Mouse (Mus musculus) hindbrain, embryonic 15.5 days (tissue): ENCODE measurements at regions not wholly inside any gene's neighbourhood (a gene's known extent, or its start where the extent isn't known, plus 50 kb on each side); places are given as distances from the start of the nearest gene placed in this dataset.

Source experiments
- ATAC-seq: fragments of 200-750 bp; cut with Nextera tagmentation; 2 replicates; pipeline ENCODE4 v1.8.0; 2017; ENCODE audit warnings: low read depth, moderate number of reproducible peaks, moderate TSS enrichment; ENCODE audit not compliant: low FRiP score
- H3K27ac ChIP-seq: fragments of 300-500 bp; sonication (generic); replicated peaks from 2 replicates; pipeline ENCODE4 v1.5.1; 2015; ENCODE audit warnings: mild to moderate bottlenecking, inconsistent platforms
- H3K27me3 ChIP-seq: fragments of 300-500 bp; sonication (generic); 2 replicates; pipeline ENCODE4 v1.6.1; 2015; ENCODE audit warnings: control low read depth, inconsistent platforms
- H3K36me3 ChIP-seq: fragments of 300-500 bp; sonication (generic); 2 replicates; pipeline ENCODE4 v1.6.1; 2015; ENCODE audit warnings: control low read depth, inconsistent platforms
- H3K4me1 ChIP-seq: fragments of 300-500 bp; sonication (generic); replicated peaks from 2 replicates; pipeline ENCODE4 v1.6.1; 2015; ENCODE audit warnings: control low read depth, inconsistent platforms
- H3K4me2 ChIP-seq: fragments of 300-500 bp; sonication (generic); 2 replicates; pipeline ENCODE4 v1.6.1; 2015; ENCODE audit warnings: moderate library complexity, mild to moderate bottlenecking, inconsistent platforms
- H3K4me3 ChIP-seq: fragments of 300-500 bp; sonication (generic); 2 replicates; pipeline ENCODE4 v1.5.1; 2015; ENCODE audit warnings: mild to moderate bottlenecking, inconsistent platforms
- H3K9ac ChIP-seq: fragments of 300-500 bp; sonication (generic); 2 replicates; pipeline ENCODE4 v1.6.1; 2015; ENCODE audit warnings: inconsistent platforms
- H3K9me3 ChIP-seq: fragments of 300-500 bp; sonication (generic); 2 replicates; pipeline ENCODE4 v1.6.1; 2016; ENCODE audit warnings: control low read depth, inconsistent platforms
- WGBS: fragments of 180-500 bp; shearing (Covaris S2); methylation state at CpG from one replicate; pipeline ENCODE4 v1.1.7; 2015; 5-methylcytosine and 5-hydroxymethylcytosine counted together

- 56% methylated on average over 6 of the region's 6 CpGs for WGBS
- no peak overlapping the region for H3K4me3 ChIP-seq
- no peak overlapping the region for H3K27ac ChIP-seq
- peak; percentile 65 for ATAC-seq
- no peaks in the 10 kb centered on the region for H3K27me3 ChIP-seq
- H3K9ac ChIP-seq, result no peak overlapping the region
- H3K4me1 ChIP-seq, result no peaks in the 10 kb centered on the region
- H3K9me3 ChIP-seq, result no peaks in the 10 kb centered on the region
- no peaks in the 10 kb centered on the region for H3K36me3 ChIP-seq
- H3K4me2 ChIP-seq, result no peak overlapping the region
These were observed 381.9 kb upstream of the Rack1 start for GRCm38 (mm10) chr11:48418066-48418756.

DNA sequence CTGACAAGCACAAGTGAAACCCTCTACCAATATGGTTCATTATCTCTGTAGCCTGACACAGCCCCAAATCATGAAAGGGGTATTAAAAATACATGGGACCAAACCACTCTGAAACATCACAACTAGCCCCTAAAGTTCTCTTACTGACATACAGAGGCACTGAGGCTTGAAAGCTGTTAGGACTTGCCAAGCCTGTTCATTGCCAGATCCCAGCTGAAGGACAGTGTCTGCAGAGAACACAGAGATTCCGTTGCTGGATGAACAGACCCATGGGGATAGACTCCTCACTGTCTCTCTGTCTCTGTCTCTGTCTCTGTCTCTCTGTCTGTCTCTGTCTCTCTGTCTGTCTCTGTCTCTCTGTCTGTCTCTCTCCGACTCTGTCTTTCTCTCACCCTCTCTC lies 382.5 kb upstream of the Rack1 start:
- H3K4me2 ChIP-seq, result no peak overlapping the region
- H3K9me3 ChIP-seq, result no peaks in the 10 kb centered on the region
- H3K4me3 ChIP-seq, result no peak overlapping the region
- H3K4me1 ChIP-seq, result no peaks in the 10 kb centered on the region
- H3K9ac ChIP-seq, result no peak overlapping the region
- no peak for ATAC-seq
- H3K27ac ChIP-seq, result no peak overlapping the region
- no peaks in the 10 kb centered on the region for H3K36me3 ChIP-seq
- WGBS, result 57% methylated on average over 2 of the region's 2 CpGs
- no peaks in the 10 kb centered on the region for H3K27me3 ChIP-seq

GRCm38 (mm10) chr11:48398032-48398431 lies 402.1 kb upstream of the Rack1 start:
- no peak overlapping the region for H3K4me2 ChIP-seq
- no peaks in the 10 kb centered on the region for H3K27me3 ChIP-seq
- no peak overlapping the region for H3K9ac ChIP-seq
- 58% methylated on average over 2 of the region's 2 CpGs for WGBS
- no peak overlapping the region for H3K27ac ChIP-seq
- H3K9me3 ChIP-seq, result no peaks in the 10 kb centered on the region
- no peak for ATAC-seq
- H3K4me3 ChIP-seq, result no peak overlapping the region
- no peaks in the 10 kb centered on the region for H3K4me1 ChIP-seq
- H3K36me3 ChIP-seq, result no peaks in the 10 kb centered on the region

DNA sequence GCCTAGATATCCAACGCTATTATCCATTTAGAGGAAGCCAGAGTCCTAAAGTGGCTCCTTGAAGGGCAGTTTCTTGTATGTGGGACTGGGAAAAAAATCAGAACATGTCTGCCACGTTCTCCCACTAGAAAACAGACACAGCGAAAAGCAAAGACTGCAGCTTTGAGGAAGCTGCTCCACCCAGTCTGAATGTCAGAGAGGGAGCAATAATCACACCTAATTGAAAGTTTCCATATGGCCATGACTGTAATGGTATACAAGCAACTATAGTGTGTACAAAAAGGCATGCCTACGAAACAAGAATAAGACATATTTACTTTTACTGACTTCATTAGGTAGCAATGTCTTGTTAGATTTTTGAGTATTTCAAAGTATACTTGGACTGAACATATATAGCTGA lies 392.7 kb upstream of the Sgcd start:
- Histone ChIP-seq H3K27me3 (no peaks in the 10 kb centered on the region), H3K4me1 (no peaks in the 10 kb centered on the region), H3K27ac (no peak overlapping the region), H3K9ac (no peak overlapping the region), H3K4me3 (no peak overlapping the region), H3K4me2 (no peak overlapping the region), H3K9me3 (no peaks in the 10 kb centered on the region), H3K36me3 (no peaks in the 10 kb centered on the region)
- ATAC-seq, result no peak
- WGBS, result 84% methylated on average over 4 of the region's 4 CpGs

DNA sequence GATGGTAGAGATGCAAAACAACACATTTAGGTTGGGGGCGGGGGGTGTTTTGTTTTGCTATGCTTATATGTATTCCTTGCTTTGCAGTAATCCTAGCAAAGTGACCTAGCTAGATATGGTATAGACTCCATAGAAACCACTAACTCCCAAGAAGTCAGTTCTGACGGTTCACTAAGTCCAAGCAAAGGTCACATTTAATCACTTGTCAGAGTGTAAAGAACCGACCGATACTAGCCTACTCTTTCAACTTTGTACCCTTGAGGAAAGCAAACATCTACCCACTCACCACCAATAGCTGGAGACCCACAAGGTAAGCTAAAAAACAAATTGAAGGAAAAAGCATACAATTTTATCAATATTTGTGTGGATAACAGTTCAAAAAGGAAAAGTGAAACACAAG lies 389.3 kb upstream of the Sgcd start:
- Histone ChIP-seq H3K36me3 (no peaks in the 10 kb centered on the region), H3K27me3 (no peaks in the 10 kb centered on the region), H3K4me1 (no peaks in the 10 kb centered on the region), H3K4me2 (no peak overlapping the region), H3K4me3 (no peak overlapping the region), H3K9me3 (no peaks in the 10 kb centered on the region), H3K27ac (no peak overlapping the region), H3K9ac (no peak overlapping the region)
- no peak for ATAC-seq
- 46% methylated on average over 4 of the region's 4 CpGs for WGBS

- H3K27me3 ChIP-seq, result no peaks in the 10 kb centered on the region
- no peaks in the 10 kb centered on the region for H3K9me3 ChIP-seq
- no peak overlapping the region for H3K9ac ChIP-seq
- no peak overlapping the region for H3K27ac ChIP-seq
- H3K4me3 ChIP-seq, result no peak overlapping the region
- H3K4me1 ChIP-seq, result no peaks in the 10 kb centered on the region
- H3K4me2 ChIP-seq, result no peak overlapping the region
- H3K36me3 ChIP-seq, result no peaks in the 10 kb centered on the region
- no peak for ATAC-seq
These were observed 388.5 kb upstream of the Sgcd start for GRCm38 (mm10) chr11:48377269-48377668.

DNA sequence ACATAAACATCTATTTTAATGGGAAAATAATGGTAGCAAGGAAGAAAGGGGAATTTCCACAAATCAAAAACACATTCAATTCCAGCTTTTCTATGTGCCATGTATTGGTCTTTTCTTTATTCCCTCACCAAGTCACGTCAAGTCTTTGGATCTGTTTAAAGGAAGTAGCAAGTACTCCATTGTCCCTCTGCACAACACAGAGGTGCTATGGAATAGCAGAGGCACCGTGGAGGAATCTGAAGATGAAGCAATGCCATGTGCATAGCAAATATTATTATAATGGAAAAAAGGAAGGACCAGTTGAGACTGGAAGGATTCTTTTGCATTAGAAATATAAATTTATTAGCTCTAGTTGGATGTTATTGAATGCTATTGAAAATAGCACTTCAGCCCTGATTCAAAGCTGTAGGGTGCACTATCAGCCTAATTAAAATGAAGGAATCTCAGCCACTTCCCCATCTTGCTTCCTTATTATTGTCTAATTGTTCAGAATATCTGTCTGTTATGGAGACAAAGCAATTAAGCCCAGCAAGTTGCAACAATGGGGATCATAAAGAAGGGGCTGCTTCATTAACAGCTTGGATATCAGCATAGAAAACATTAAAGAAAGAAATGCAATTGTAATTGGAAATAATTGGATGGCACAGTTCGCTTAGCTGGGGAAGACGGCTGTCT lies 362.7 kb upstream of the Sgcd start:
- no peaks in the 10 kb centered on the region for H3K4me1 ChIP-seq
- WGBS, result 56% methylated on average over 4 of the region's 4 CpGs
- no peaks in the 10 kb centered on the region for H3K9me3 ChIP-seq
- ATAC-seq, result no peak
- no peak overlapping the region for H3K27ac ChIP-seq
- no peaks in the 10 kb centered on the region for H3K36me3 ChIP-seq
- no peak overlapping the region for H3K9ac ChIP-seq
- no peak overlapping the region for H3K4me2 ChIP-seq
- H3K4me3 ChIP-seq, result no peak overlapping the region
- H3K27me3 ChIP-seq, result no peaks in the 10 kb centered on the region

GRCm38 (mm10) chr11:48314500-48314899 lies 325.7 kb upstream of the Sgcd start:
- ATAC-seq, result no peak
- no peaks in the 10 kb centered on the region for H3K4me1 ChIP-seq
- no peaks in the 10 kb centered on the region for H3K36me3 ChIP-seq
- no peaks in the 10 kb centered on the region for H3K9me3 ChIP-seq
- no peak overlapping the region for H3K9ac ChIP-seq
- no peak overlapping the region for H3K27ac ChIP-seq
- no peak overlapping the region for H3K4me3 ChIP-seq
- H3K27me3 ChIP-seq, result no peaks in the 10 kb centered on the region
- no peak overlapping the region for H3K4me2 ChIP-seq
- WGBS, result 67% methylated on average over 1 of the region's 1 CpGs

GRCm38 (mm10) chr11:48295370-48295769 lies 306.6 kb upstream of the Sgcd start:
- Histone ChIP-seq H3K27me3 (no peaks in the 10 kb centered on the region), H3K9me3 (no peaks in the 10 kb centered on the region), H3K27ac (no peak overlapping the region), H3K4me3 (no peak overlapping the region), H3K36me3 (no peaks in the 10 kb centered on the region), H3K4me1 (no peaks in the 10 kb centered on the region), H3K9ac (no peak overlapping the region), H3K4me2 (no peak overlapping the region)
- WGBS, result 73% methylated on average over 3 of the region's 3 CpGs
- ATAC-seq, result no peak

- no peaks in the 10 kb centered on the region for H3K36me3 ChIP-seq
- H3K4me1 ChIP-seq, result no peaks in the 10 kb centered on the region
- no peaks in the 10 kb centered on the region for H3K9me3 ChIP-seq
- H3K4me2 ChIP-seq, result no peak overlapping the region
- H3K27me3 ChIP-seq, result no peaks in the 10 kb centered on the region
- 67% methylated on average over 3 of the region's 3 CpGs for WGBS
- ATAC-seq, result no peak
- no peak overlapping the region for H3K4me3 ChIP-seq
- H3K9ac ChIP-seq, result no peak overlapping the region
- no peak overlapping the region for H3K27ac ChIP-seq
These were observed 273.7 kb upstream of the Sgcd start for GRCm38 (mm10) chr11:48262492-48262891.

GRCm38 (mm10) chr11:48261089-48261488 lies 272.3 kb upstream of the Sgcd start:
- 12% methylated on average over 1 of the region's 1 CpGs for WGBS

DNA sequence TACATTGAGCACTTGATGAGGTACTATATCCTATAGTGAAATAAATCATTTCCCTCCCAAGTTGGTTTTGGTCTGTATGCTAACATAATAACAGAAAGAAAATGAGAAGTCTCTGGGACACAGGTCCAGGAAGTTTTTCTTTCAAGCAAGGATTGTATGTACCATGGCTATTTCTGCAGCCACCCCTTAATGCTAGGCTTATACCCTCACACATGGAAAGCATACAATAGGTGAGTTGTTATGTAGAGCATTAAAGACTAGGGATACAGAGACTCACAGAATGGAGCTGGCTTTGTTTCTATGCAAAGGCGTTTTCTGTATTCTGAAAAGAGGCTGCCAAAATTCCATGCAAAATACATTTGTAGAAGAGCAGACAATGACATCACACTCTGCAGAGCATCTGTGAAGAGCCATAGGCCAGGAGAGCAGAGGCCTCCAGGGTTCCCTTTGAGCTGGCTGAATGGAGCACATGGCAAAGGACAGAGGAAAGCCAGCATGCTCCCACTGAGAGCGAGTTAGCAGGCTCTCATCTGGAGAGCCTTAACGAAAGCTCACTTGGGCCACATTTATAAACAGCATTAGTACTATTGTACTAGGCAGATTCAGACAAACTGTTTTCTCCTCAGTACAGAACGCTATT lies 262.0 kb upstream of the Sgcd start:
- no peak overlapping the region for H3K4me2 ChIP-seq
- no peaks in the 10 kb centered on the region for H3K27me3 ChIP-seq
- no peak overlapping the region for H3K27ac ChIP-seq
- H3K4me1 ChIP-seq, result no peaks in the 10 kb centered on the region
- peak; percentile 42; the same call in 1 of the 2 replicates for ATAC-seq
- H3K9ac ChIP-seq, result no peak overlapping the region
- no peaks in the 10 kb centered on the region for H3K9me3 ChIP-seq
- H3K36me3 ChIP-seq, result no peaks in the 10 kb centered on the region
- no peak overlapping the region for H3K4me3 ChIP-seq
- WGBS, result 34% methylated on average over 4 of the region's 4 CpGs

More at GRCm38 (mm10) chr11:48261089-48261488, 272.3 kb upstream of the Sgcd start:
- H3K36me3 ChIP-seq, result no peaks in the 10 kb centered on the region
- no peaks in the 10 kb centered on the region for H3K27me3 ChIP-seq
- no peaks in the 10 kb centered on the region for H3K9me3 ChIP-seq
- H3K9ac ChIP-seq, result no peak overlapping the region
- H3K27ac ChIP-seq, result no peak overlapping the region
- ATAC-seq, result no peak
- H3K4me2 ChIP-seq, result no peak overlapping the region
- no peak overlapping the region for H3K4me3 ChIP-seq
- no peaks in the 10 kb centered on the region for H3K4me1 ChIP-seq
